Mouse (Mus musculus) kidney, postnatal 25 days (tissue): ENCODE data around the gene Frmd8.

Experiments used
- DNase-seq, 2 experiments: peaks; one replicate each; pipeline ENCODE4 v3.0.0; 2021; ENCODE audit warnings: mixed read lengths in 2 of 2

Gene Frmd8

GRCm38 (mm10) chr19:5806051-5806808, 68.8 kb downstream of the Frmd8 start:
- peak; percentile 75 to 79 for DNase-seq

GRCm38 (mm10) chr19:5804371-5804899, 70.6 kb downstream of the Frmd8 start:
- DNase-seq = no peak

- DNase-seq = no peak
Measured at GRCm38 (mm10) chr19:5803881-5804279, 71.2 kb downstream of the Frmd8 start.

GRCm38 (mm10) chr19:5803041-5803880, 71.8 kb downstream of the Frmd8 start:
- peak; percentile 100 for DNase-seq

- no peak for DNase-seq
Measured at GRCm38 (mm10) chr19:5802787-5803040, 72.4 kb downstream of the Frmd8 start.

- DNase-seq = peak; percentile 95 to 96
Measured at GRCm38 (mm10) chr19:5802011-5802786, 72.9 kb downstream of the Frmd8 start.

- DNase-seq = no peak
Measured at GRCm38 (mm10) chr19:5801432-5801964, 73.6 kb downstream of the Frmd8 start.

- DNase-seq = peak in 1 of 2 experiments; percentile 41
Measured at GRCm38 (mm10) chr19:5800632-5801431, 74.2 kb downstream of the Frmd8 start.

- DNase-seq = peak in 1 of 2 experiments; percentile 31
Measured at GRCm38 (mm10) chr19:5800350-5800631, 74.8 kb downstream of the Frmd8 start.
